Mouse (Mus musculus): Measurements from ENCODE around the gene Lim2. TPM values are rescaled to one million over a fixed set of nuclear protein-coding genes. Genes with fewer than 3 reads are reported as not detected.
"Not testable (repeated sequence)": the region's sequence is repeated elsewhere in the genome, so short reads cannot be mapped to it uniquely, and the experiment has no call there.

Gene Lim2
- 0.14 and 0.15 TPM in 2 replicates for polyA plus RNA-seq (2016; fragmentation: Nextera tagmentation; extraction: Ambion mirVana)

DNA sequence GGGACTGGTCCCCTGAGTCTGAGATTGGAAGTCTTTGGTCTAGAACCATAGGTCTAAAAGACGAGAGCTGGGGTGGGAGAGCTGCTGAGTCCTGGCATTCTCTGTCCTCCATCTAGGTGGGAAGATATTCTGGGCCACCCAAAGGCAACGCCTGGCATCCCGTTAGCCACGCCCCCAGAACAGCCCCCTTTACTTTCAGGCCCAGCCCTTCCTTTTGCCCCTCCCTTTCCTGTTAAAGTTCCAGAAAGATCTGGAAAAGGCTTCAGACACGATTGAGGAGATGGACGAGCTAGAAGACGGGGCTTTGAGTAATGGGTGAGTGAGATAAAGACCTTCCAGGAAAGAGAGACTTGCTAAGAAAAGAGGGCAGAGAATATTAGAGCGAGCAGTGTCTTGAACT is at the start of gene Lim2:
TSS of gene Lim2 (plus strand) at position 265 of the 400 bp plus-strand sequence.
- WGBS = 83% methylated on average over 8 of the region's 8 CpGs
- no peaks in the 10 kb centered on the region for H3K27me3 ChIP-seq (ENCODE audit: low read depth, poor library complexity, severe bottlenecking)
- DNase-seq (ENCODE audit: low spot score) = no peak

DNA sequence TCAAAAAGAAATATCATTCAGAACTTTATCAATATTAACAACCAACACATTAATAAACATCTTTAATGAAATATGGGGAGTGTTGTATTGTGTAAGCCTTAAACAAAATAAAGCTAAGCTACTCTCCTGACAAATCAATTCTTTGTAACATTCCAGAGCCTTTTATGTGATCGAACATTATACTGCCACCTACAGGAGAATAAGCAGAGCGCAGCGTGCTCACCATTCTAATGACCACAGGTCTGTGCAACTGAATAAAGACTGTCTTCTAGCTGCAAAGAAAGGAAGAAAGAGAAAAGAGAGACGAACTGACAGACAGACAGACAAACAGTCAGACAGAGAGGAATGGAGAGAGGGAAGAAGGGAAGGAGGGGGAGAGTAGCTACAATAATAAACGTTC is 49.2 kb upstream of the Lim2 start:
- no peak overlapping the region for H3K27ac ChIP-seq (replicated peaks)
- H3K36me3 ChIP-seq = no peaks in the 10 kb centered on the region
- peak; percentile 27 for DNase-seq (ENCODE audit: low spot score)
- no peaks in the 10 kb centered on the region for H3K4me1 ChIP-seq
- H3K27me3 ChIP-seq (ENCODE audit: low read depth, poor library complexity, severe bottlenecking) = no peaks in the 10 kb centered on the region
- H3K9me3 ChIP-seq (replicated peaks) = no peaks in the 10 kb centered on the region
- H3K4me3 ChIP-seq = no peak overlapping the region
- WGBS = 19% methylated on average over 5 of the region's 5 CpGs

More for the DNA sequence above, at the start of gene Lim2:
- Histone ChIP-seq H3K4me3 (no peak within 1 kb of the TSS), H3K9me3 (replicated peaks) (0 out of 2 replicates have a peak, but pooled peaks cover 3% of the 10 kb centered on the region), H3K4me1 (peaks cover 6% of the 10 kb centered on the region), H3K27ac (replicated peaks) (no peak within 1 kb of the TSS), H3K36me3 (no peaks in the 10 kb centered on the region)

DNA sequence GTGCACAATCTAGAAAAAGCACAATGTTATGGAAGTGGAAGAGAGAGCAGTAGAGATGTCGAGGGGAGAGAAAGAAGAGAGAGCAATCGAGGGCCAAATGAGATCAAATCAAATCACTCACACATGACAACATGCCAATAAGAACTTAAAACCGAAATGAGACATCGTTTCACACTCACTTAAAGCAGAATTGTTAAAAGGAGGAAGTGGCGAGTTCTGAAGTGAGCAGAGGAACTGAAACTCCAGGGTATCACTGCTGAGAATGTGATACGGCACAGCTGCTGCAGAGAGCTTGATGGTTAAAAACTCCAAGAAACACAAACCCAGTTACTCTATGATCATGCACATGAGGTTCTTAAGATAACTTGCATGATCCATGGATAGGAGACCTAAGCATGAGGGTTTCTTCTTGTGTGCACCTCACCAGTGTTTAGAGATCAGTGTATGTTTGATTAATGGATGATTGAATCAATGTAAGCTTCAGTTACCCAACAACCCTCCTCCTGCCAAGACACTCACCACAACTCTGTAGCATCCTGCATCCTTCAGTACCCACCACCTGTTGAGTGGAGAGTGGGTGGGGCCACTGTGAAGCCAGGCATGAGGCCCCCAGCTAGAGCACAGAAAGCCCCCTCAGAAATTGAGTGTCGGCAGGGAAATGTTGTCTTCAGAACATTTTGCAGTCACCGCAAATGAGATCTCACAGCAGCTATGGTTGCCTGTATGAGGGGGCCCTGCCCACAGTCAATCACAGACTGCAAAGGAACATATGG is 34.9 kb upstream of the Lim2 start:
- no peaks in the 10 kb centered on the region for H3K36me3 ChIP-seq
- H3K4me3 ChIP-seq = no peak overlapping the region
- WGBS = 82% methylated on average over 8 of the region's 8 CpGs
- H3K27ac ChIP-seq (replicated peaks) = no peak overlapping the region
- no peak for DNase-seq (ENCODE audit: low spot score)
- H3K9me3 ChIP-seq (replicated peaks) = no peaks in the 10 kb centered on the region
- H3K27me3 ChIP-seq (ENCODE audit: low read depth, poor library complexity, severe bottlenecking) = no peaks in the 10 kb centered on the region
- no peaks in the 10 kb centered on the region for H3K4me1 ChIP-seq

DNA sequence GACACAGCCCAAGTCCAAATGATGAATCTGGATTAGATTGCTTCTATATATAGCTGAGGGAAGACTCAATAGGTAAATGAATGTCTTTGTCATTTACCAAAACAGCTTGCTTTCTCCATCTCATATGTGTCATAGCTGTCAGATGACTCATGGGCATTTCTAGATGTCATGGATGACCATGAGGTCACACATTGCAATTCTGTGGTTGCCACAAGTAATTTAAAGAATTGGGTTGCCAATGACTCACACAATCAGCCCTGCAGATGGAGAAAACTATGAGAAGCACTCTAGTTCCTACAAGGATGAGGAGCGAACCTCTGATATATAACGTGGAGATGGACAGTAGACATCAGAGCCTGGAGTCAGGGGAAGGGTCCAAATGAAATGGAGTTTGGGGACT is 28.0 kb upstream of the Lim2 start:
- no peaks in the 10 kb centered on the region for H3K36me3 ChIP-seq
- no peaks in the 10 kb centered on the region for H3K9me3 ChIP-seq (replicated peaks)
- H3K27ac ChIP-seq (replicated peaks) = no peak overlapping the region
- no peak overlapping the region for H3K4me3 ChIP-seq
- no peak for DNase-seq (ENCODE audit: low spot score)
- no peaks in the 10 kb centered on the region for H3K4me1 ChIP-seq
- H3K27me3 ChIP-seq (ENCODE audit: low read depth, poor library complexity, severe bottlenecking) = no peaks in the 10 kb centered on the region
- 89% methylated on average over 2 of the region's 2 CpGs for WGBS

DNA sequence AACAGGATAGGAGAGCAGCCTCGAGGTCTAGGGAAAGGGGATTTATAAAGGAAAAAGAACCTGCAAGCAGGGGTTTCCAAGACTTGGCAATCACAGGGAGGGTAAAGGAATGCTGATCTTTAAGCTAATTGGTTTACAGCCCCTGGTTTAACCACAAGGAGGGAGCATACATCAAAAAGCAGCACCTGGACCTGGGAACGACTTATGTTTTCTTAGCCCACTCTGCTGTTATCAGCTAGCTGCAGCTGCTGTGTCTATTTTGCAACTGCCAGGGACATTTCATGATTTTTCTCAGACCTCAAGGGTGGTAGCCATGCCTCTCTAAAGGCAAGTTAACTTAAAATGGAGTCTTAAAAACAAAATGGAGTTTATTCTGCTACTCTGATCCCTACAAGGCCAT is 24.8 kb upstream of the Lim2 start:
- 58% methylated on average over 2 of the region's 2 CpGs for WGBS
- Histone ChIP-seq H3K4me3 (no peak overlapping the region), H3K4me1 (no peaks in the 10 kb centered on the region)

DNA sequence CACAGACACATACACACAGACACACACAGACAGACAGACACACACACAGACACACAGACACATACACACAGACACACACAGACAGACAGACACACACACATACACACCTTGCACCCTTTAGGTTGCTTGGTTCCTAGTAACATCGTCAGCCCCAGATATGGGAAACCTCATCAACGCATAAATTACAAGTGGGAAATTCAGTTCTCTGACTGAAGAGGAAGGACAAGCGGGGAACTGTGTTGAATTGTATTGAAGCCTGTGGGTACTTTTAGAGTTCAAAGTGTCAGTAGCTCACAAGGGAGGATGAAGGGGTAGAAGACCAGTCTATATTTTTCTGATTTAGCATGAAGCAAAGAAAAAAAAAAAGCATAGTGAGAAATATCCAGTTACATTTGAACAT is 19.9 kb upstream of the Lim2 start:
- Histone ChIP-seq H3K4me3 (no peak overlapping the region), H3K9me3 (replicated peaks) (no peaks in the 10 kb centered on the region), H3K4me1 (peaks cover 5% of the 10 kb centered on the region), H3K36me3 (no peaks in the 10 kb centered on the region), H3K27ac (replicated peaks) (no peak overlapping the region), H3K27me3 (ENCODE audit: low read depth, poor library complexity, severe bottlenecking) (no peaks in the 10 kb centered on the region)
- no peak for DNase-seq (ENCODE audit: low spot score)
- WGBS = 90% methylated on average over 3 of the region's 3 CpGs

More for the DNA sequence above, 24.8 kb upstream of the Lim2 start:
- no peak for DNase-seq (ENCODE audit: low spot score)
- Histone ChIP-seq H3K36me3 (no peaks in the 10 kb centered on the region), H3K27ac (replicated peaks) (no peak overlapping the region), H3K27me3 (ENCODE audit: low read depth, poor library complexity, severe bottlenecking) (no peaks in the 10 kb centered on the region), H3K9me3 (replicated peaks) (no peaks in the 10 kb centered on the region)

DNA sequence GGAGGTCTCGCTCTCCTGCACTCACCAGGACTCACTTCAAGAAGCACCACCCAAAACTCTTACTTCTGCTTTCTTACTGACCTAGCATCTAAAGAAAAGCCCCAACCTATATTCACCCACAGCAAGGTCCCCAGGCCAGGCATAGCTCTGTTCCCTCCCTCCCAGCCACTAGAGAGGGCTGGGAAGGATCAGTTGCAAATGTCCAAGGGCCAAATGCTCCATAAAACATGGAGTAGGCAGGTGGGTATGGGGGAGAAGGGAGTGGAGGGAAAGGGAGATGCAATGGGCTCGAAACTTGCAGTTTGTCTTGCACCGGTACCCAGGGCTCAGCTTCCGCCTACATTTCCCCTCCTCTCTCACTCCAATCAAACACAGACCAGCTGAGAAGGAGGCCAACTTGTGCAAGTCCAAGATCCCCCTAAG is 19.3 kb upstream of the Lim2 start, which contains the start of gene Siglecg:
TSS of gene Siglecg (plus strand) at position 74 of the 423 bp plus-strand sequence.
- H3K27me3 ChIP-seq (ENCODE audit: low read depth, poor library complexity, severe bottlenecking) = no peaks in the 10 kb centered on the region
- no peak within 1 kb of the TSS for H3K4me3 ChIP-seq
- no peak within 1 kb of the TSS for H3K27ac ChIP-seq (replicated peaks)
- H3K9me3 ChIP-seq (replicated peaks) = no peaks in the 10 kb centered on the region
- 85% methylated on average over 4 of the region's 4 CpGs for WGBS
- H3K36me3 ChIP-seq = no peaks in the 10 kb centered on the region
- H3K4me1 ChIP-seq = peaks cover 5% of the 10 kb centered on the region
- DNase-seq (ENCODE audit: low spot score) = no peak

DNA sequence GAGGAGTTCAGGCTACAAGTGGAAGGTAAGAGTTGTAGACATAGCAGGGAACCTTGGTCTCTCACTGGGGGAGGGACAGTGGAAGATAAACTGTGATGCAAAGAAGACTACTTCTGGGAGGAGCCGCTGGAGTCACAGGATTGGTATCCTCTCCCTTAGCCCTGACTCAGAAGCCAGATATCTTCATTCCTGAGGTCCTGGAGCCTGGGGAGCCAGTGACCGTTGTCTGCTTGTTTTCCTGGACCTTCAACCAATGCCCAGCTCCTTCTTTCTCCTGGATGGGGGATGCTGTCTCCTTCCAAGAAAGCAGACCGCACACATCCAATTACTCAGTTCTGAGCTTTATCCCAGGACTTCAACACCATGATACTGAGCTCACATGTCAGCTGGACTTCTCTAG is 18.4 kb upstream of the Lim2 start:
- Histone ChIP-seq H3K27me3 (ENCODE audit: low read depth, poor library complexity, severe bottlenecking) (no peaks in the 10 kb centered on the region), H3K4me3 (no peak overlapping the region), H3K36me3 (no peaks in the 10 kb centered on the region), H3K9me3 (replicated peaks) (no peaks in the 10 kb centered on the region), H3K27ac (replicated peaks) (no peak overlapping the region), H3K4me1 (peaks cover 5% of the 10 kb centered on the region)
- WGBS = 85% methylated on average over 3 of the region's 3 CpGs
- no peak for DNase-seq (ENCODE audit: low spot score)

DNA sequence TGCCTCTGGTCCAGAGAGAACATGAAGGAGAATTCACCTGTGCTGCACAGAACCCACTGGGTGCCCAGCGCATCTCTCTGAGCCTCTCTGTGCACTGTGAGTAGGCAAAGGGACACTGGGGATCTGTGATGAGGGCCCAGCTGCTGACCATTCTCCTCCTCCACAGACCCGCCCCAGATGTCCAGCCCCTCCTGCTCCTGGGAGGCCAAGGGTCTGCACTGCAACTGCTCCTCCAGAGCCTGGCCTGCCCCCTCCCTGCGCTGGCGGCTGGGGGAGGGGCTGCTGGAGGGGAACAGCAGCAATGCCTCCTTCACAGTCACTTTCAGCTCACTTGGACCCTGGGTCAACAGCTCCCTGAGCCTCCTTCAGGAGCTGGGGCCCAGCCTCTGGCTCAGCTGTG is 15.7 kb upstream of the Lim2 start:
- DNase-seq (ENCODE audit: low spot score); H3K4me1 ChIP-seq; H3K27me3 ChIP-seq (ENCODE audit: low read depth, poor library complexity, severe bottlenecking); H3K27ac ChIP-seq (replicated peaks); H3K9me3 ChIP-seq (replicated peaks); H3K36me3 ChIP-seq; H3K4me3 ChIP-seq: not testable (repeated sequence)
- 29% methylated on average over 4 of the region's 4 CpGs for WGBS

DNA sequence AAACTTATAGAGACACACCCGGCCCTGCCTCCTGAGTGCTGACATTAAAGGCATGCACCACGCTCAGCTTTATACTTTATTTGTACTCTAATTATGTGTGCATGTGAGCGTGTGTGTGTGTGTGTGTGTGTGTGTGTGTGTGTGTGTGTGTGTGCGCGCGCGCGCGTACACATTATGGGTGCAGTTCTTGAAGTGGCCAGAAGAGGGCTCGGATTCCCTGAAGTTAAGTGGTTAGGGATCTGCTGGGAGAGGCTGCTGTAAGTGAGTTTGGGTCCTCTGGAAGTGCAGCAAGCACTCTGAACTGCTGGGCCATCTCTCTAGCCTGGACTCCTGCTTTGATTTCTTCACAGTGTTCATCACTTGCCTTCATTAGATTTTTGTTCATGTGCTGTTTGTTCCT is 10.2 kb upstream of the Lim2 start:
- 87% methylated on average over 10 of the region's 10 CpGs for WGBS
- Histone ChIP-seq H3K4me1 (no peaks in the 10 kb centered on the region), H3K27ac (replicated peaks) (no peak overlapping the region), H3K27me3 (ENCODE audit: low read depth, poor library complexity, severe bottlenecking) (no peaks in the 10 kb centered on the region), H3K36me3 (no peaks in the 10 kb centered on the region), H3K4me3 (no peak overlapping the region), H3K9me3 (replicated peaks) (peaks cover 9% of the 10 kb centered on the region; the same call in 1 of the 2 replicates)
- DNase-seq (ENCODE audit: low spot score) = no peak

DNA sequence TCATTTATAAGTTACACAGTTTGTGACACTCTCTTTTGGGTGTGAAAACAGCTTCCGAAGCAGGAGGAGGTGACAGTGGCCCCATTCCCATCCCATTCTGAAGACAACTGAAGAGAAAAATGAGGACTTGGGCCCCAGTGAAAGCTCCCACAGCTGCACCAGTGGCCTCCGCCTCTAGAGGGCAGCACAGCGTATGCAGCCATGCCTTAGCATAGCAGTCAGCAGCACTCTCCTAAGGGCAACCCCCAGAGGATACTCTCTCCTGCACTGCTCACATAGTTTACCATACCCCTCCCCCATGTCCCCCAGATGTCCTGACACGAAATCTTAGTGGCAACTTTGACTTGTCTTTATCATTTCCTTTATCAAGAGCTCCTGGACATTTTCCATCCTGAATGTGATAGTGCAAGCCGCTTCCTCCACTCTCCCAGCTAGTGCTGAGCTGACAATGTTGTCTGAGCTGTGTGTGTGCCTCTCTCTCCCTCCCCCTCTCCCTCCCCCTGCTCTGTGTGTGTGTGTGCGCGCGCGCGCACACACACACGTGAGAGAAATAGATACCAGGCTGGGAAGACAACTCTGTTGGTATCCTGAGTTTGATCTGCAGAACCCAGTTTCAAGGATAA is 4.4 kb upstream of the Lim2 start:
- Histone ChIP-seq H3K4me3 (peak overlapping the region; percentile 28; the same call in 1 of the 2 replicates), H3K27ac (replicated peaks) (no peak overlapping the region), H3K9me3 (replicated peaks) (0 out of 2 replicates have a peak, but pooled peaks cover under 1% of the 10 kb centered on the region), H3K27me3 (ENCODE audit: low read depth, poor library complexity, severe bottlenecking) (no peaks in the 10 kb centered on the region), H3K4me1 (peaks cover 6% of the 10 kb centered on the region), H3K36me3 (no peaks in the 10 kb centered on the region)
- 11% methylated on average over 11 of the region's 11 CpGs for WGBS
- DNase-seq (ENCODE audit: low spot score) = peak; percentile 83

DNA sequence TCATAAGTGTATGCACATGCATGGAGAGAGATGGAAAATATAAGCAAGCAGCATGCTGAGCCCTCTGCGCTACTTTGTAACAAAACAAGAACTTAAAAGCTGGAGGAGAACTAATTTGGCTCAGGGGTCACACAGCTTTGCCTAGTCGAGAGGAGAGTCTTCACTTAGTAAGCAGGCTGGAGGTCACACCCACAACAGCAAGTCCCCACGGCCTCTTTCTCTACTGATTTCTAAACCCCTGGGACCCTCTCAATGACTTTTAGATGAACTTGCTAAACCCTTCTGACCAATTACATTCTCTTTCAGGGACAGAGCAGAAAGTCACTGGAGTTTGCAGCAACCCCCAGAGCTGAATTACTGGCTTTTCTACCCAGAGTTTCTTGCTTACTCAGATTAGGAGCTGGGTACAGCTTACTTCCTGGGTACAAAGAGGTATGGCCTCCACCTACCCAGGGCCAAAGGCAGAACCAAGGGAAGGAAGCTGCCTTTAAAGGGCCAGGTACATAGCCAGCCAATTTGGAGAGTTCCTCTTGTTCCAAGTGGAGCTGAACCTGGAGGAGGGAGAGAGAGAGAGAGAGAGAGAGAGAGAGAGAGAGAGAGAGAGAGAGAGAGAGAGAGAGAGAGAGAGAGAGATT is 3.4 kb upstream of the Lim2 start:
- Histone ChIP-seq H3K9me3 (replicated peaks) (0 out of 2 replicates have a peak, but pooled peaks cover 3% of the 10 kb centered on the region), H3K4me1 (peaks cover 6% of the 10 kb centered on the region), H3K4me3 (no peak overlapping the region), H3K27me3 (ENCODE audit: low read depth, poor library complexity, severe bottlenecking) (no peaks in the 10 kb centered on the region), H3K36me3 (no peaks in the 10 kb centered on the region), H3K27ac (replicated peaks) (no peak overlapping the region)
- 60% methylated on average over 3 of the region's 3 CpGs for WGBS
- no peak for DNase-seq (ENCODE audit: low spot score)

DNA sequence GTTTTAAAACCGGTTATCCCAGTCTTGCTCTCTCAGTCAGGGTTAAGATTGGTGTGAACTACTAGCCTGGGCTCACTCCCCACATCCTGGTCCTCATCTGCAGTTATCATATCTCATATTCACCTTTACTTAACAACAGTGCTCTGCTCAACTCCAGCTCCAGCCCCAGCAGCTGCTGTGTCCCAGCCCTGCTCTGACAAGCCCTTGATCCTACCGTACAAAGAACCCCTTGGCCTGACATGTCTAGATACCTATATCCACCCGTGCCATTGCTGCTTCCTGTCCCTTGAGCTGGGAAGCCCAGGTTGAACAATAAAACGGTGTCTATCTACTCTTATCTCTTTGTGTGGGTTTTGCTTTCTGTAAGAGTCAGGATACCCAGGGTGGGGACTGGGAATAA is 2.0 kb downstream of the Lim2 start:
- 65% methylated on average over 4 of the region's 4 CpGs for WGBS
- H3K36me3 ChIP-seq = no peaks in the 10 kb centered on the region
- DNase-seq (ENCODE audit: low spot score) = no peak
- 0 out of 2 replicates have a peak, but pooled peaks cover 3% of the 10 kb centered on the region for H3K9me3 ChIP-seq (replicated peaks)
- H3K27ac ChIP-seq (replicated peaks) = no peak overlapping the region
- no peak overlapping the region for H3K4me3 ChIP-seq
- no peaks in the 10 kb centered on the region for H3K4me1 ChIP-seq
- no peaks in the 10 kb centered on the region for H3K27me3 ChIP-seq (ENCODE audit: low read depth, poor library complexity, severe bottlenecking)
